Mouse (Mus musculus) lung, postnatal 0 days (tissue): ENCODE measurements at regions not wholly inside any gene's neighbourhood (a gene's known extent, or its start where the extent isn't known, plus 50 kb on each side); places are given as distances from the start of the nearest gene placed in this dataset.

Source experiments
- CTCF ChIP-seq: IDR thresholded peaks from 2 replicates; pipeline ENCODE4 v1.5.1; 2016; ENCODE audit warnings: antibody characterized with exemption, mild to moderate bottlenecking
- EP300 ChIP-seq: IDR thresholded peaks from 2 replicates; pipeline ENCODE4 v1.6.1; 2016; ENCODE audit warnings: antibody characterized with exemption, mild to moderate bottlenecking, control low read depth

GRCm38 (mm10) chr2:73973774-73974173 is 62.6 kb upstream of the Atp5g3 start:
- TF ChIP-seq CTCF (no peak), EP300 (no peak)
